Mouse (Mus musculus) gastrocnemius, postnatal 10 days (tissue): ENCODE measurements around the gene Usf3. TPM values are rescaled to one million over a fixed set of nuclear protein-coding genes. Genes with fewer than 3 reads are reported as not detected.
A peak's percentile ranks its signal among the peaks of the same experiment; 100 is the strongest.

Experiments used
- DNase-seq: peaks from one replicate; pipeline ENCODE4 v3.0.0; 2021; ENCODE audit warnings: mixed read lengths
- total RNA-seq, 2 experiments: library from RNA; stranded (reverse); gene quantifications; 2 replicates each; pipeline ENCODE4 v1.2.3; 2021

Gene Usf3
- total RNA-seq, 2 experiments from 2014 or later = 35.8 to 40.6 TPM

GRCm38 (mm10) chr16:44238835-44239263, 65.8 kb downstream of the Usf3 start:
- peak; percentile 50 for DNase-seq

DNA sequence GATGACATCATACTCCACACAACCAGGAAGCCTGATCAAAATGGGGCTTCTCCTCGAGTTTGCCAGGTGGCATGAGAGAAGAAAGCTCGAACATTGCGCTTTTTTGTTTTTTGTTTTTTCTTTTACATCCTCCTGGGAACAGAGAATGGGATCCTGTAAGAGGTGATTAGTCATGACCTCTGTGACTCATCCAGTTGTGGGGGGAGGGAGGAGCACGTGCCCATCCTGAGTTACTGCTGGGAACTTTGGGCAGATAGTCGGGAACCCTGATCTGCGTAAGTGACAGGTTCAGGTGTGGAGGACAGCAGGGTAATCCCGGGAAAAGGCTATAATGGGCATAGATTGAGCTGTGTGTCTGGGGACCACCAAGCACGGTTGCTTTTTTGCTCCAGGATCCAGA, 67.4 kb downstream of the Usf3 start:
- no peak for DNase-seq

- peak; percentile 69 for DNase-seq
Measured at GRCm38 (mm10) chr16:44242633-44243032, 69.6 kb downstream of the Usf3 start.

DNA sequence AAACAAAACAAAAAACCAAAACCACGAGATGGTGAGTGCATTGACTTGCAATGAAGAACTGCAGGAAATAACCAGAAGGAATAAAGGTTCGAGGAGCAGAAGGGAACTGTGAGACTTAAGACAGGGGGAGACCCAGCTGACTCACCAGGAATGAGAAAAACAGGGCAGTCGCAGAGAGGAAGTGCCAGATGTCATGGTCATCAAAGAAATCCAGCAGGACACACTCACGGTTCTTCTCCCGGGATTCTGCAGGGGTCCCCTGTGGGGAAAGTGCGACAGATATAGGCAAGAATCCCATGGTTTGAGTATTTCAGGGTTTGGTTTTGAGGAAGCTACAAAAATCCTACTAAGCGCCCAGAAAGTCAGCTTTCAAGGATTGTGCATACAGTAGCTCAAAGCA, 70.3 kb downstream of the Usf3 start:
- DNase-seq = no peak

DNA sequence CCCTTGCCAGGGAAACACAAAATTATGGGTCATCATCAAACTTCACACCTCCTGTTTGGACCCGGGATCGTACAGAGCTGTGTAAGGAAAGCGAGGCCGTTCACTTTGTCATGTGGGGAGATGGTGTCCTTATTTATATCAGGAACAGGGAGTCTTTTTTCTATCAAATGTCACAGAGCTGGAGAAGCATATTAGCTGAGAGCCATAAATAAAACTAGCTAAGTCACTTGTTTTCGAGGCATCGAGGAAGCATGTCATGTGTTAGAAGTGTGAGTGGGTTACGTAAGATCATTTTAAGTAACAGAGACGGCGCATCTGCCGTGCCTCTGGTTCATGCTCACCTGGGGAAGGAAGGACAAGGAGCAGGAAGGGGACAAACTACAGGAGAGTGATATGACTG, 76.9 kb downstream of the Usf3 start:
- no peak for DNase-seq

DNA sequence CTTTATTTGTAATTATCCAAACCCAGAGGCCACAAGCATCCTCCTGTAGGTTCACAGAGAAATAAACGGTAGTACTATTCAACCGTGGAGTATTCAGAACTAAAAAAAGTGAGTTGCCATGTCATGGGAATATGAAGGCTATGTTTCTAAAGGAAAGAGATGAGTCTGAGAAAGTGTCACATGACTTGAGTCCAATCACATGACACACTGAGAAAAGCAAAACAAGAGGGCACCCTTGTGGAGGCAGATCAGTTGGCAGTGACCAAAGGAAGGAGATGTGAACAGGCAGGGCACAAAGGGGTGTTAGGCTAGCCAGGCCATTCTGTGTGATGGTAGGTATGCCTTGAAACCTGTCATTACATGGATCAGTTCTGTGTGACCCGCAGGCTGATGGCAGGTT, 79.7 kb downstream of the Usf3 start:
- no peak for DNase-seq

GRCm38 (mm10) chr16:44253797-44254634, 81.0 kb downstream of the Usf3 start:
- no peak for DNase-seq

DNA sequence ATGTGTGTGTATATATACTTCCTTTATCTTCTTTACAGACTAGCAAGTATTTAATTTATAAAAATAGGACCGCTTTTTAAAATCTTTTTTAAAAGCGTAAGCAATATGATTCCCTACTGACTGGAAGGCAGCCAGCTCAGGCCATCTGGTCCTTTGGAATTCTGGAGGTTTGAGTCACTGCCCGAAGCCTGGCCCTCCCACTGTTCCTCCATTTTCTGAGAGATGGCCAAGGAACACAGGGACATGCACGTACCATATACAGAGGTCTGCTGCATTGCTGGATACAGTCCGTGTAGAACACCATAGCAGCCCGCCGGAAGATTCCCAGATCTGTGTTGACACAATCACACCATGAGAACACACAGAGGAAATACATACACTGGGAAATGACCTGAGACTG, 81.7 kb downstream of the Usf3 start:
- peak; percentile 69 for DNase-seq

- no peak for DNase-seq
Measured at GRCm38 (mm10) chr16:44257476-44257875, 84.4 kb downstream of the Usf3 start.

DNA sequence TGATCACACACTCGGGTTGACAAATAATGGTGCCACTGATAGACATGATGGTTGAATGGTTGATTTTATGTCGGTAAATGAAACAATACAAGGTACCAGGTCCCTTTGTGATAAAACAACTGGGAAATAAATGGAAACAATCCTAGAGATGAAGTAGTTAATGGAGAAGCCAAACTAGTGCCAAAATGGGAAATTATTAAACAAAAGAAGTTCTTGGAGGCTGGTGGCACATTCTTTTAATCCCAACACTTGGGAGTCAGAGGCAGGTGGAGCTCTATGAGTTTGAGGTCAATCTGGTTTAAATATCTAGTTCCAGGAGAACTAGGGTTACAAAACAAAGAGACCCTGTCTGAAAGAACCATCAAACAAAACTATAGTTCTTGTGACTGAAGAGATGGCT, 91.9 kb downstream of the Usf3 start:
- DNase-seq = no peak

DNA sequence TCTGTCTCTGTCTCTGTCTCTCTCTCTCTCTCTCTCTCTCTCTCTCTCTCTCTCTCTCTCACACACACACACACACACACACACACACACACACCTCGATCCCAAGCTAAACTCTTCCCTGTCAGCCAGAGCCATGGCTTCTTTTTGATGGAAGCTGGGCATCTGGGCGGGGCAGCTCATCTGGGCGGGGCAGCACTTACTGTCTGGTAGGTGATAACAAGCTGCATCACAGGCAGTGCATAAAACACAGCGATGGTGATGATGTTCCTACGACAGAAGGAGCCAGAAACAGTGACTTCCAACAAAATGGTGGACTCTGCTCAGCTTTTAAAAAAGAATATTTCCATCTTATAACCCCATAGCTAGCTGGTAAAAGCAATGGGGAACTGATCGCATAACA, 92.5 kb downstream of the Usf3 start:
- DNase-seq = no peak

GRCm38 (mm10) chr16:44268541-44269215, 95.6 kb downstream of the Usf3 start:
- no peak for DNase-seq

DNA sequence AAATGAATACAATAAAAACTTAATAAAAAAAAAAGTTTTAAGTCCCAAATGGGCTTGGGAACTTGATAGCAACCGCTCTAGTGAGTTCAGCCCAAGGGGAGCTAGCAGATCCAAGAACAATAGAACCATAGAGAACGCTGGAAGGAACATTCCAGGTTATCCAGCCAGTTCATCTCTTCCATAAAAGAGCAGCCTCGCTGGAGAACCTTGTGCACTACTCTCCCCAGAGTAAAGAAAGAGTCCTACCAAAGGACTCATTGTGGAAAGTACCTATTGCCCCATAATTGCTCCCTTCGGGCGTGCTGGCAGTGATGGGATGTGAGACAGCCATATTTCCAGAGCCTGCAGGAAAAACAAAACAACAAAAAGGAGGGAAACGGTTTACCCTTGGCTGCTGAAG, 96.5 kb downstream of the Usf3 start:
- DNase-seq = no peak

DNA sequence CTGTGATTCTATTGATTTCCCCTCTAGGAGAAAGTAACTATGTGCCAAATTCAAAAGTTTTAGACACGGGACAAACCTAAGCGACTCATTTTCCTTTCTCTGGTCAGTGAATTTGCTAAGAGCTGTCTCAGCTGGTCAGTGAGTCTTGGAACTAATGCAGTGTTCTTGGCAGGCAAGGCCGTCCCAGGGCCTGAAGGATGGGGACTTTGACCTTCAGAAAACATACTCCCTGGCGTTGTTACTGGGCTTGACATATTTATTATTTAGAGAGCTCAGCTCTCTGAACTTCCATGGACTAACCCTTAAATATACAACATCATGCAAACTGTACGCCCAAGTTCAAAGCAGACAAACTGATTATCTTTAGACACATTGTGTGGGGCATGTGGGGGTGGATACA, 97.6 kb downstream of the Usf3 start:
- peak; percentile 23 for DNase-seq

DNA sequence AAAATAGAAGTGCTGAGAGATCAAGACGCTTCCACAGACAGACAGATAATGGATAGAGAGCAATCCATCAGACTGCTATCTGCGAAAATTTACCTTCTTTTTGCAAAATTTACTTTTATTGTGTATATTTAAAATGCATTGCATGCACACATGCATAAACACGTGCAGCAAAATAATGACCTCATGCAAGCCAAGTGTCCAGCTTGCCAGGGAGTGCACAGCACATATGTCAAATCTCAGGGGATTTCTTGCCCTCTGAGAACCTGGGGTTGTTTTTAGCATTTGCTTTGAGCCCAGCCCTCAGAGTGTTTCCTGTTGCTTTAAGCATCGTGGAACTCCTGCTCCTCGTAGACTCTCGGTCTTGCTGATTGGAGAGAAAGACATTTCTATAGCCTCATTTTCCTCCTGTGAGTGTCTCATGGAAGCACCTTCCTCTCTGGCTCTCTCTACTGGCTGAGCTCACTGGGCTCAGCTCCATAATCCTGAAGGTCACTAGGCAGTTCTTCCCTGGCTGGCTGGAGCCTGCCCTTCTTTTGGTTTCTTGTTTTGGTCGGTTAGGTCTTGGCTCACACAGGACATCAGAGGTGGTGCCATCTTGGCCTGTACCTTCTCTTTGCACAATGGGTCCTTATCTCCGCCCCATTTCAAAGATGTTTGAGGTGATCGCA, 98.5 kb downstream of the Usf3 start:
- DNase-seq = no peak

Other genes starting within 250 kb of the Usf3 start
- gene Qtrt2, start 246.4 kb upstream of the Usf3 start, total RNA-seq = 10 to 100 TPM in 1 of 2 experiments, 1 to 10 TPM in 1; 7.4 to 17.5 TPM
- under 1 TPM; 0.41 to 0.59 TPM for gene Zdhhc23, start 193.5 kb upstream of the Usf3 start, total RNA-seq
- 1 to 10 TPM; 1.4 to 1.7 TPM for gene Gramd1c, start 109.9 kb upstream of the Usf3 start, total RNA-seq
- gene Atp6v1a, start 33.5 kb upstream of the Usf3 start, total RNA-seq = 10 to 100 TPM; 40.0 to 45.3 TPM
- 100 to 1,000 TPM; 231 to 242 TPM for gene Naa50, start 33.4 kb upstream of the Usf3 start, total RNA-seq
- gene Sidt1, start 159.9 kb downstream of the Usf3 start, total RNA-seq = under 1 TPM; 0.09 to 0.34 TPM
- 1 to 10 TPM; 7.4 to 9.3 TPM for gene Spice1, start 173.9 kb downstream of the Usf3 start, total RNA-seq
- gene Cfap44, start 221.6 kb downstream of the Usf3 start, total RNA-seq = under 1 TPM in 1 of 2 experiments, not detected in 1; 0.42 TPM